Mouse (Mus musculus): ENCODE results near the gene Tnk2.

GRCm38 (mm10) chr16:32670354-32671124, 26.9 kb downstream of the Tnk2 start:
- no peak for TF ChIP-seq POLR2A (IDR thresholded peaks at IDR 0.05; ENCODE audit: borderline replicate concordance, low read depth, low read length)
- TF ChIP-seq CTCF (IDR thresholded peaks at IDR 0.05; ENCODE audit: low read depth, low read length) = no peak
